Mouse (Mus musculus) duodenum, adult 2 months (tissue): ENCODE data around the gene Epgn. TPM values are rescaled to one million over a fixed set of nuclear protein-coding genes. Genes with fewer than 3 reads are reported as not detected.

Experiments
- polyA plus RNA-seq: library from polyadenylated mRNA; depleted of rRNA; stranded (reverse); fragments of >200 nt; gene quantifications from 2 replicates; pipeline ENCODE4 v1.2.3, GENCODE M21; 2012; ENCODE audit warnings: low replicate concordance; rRNA removed

Epgn gene
- not detected in 2 replicates for polyA plus RNA-seq

DNA sequence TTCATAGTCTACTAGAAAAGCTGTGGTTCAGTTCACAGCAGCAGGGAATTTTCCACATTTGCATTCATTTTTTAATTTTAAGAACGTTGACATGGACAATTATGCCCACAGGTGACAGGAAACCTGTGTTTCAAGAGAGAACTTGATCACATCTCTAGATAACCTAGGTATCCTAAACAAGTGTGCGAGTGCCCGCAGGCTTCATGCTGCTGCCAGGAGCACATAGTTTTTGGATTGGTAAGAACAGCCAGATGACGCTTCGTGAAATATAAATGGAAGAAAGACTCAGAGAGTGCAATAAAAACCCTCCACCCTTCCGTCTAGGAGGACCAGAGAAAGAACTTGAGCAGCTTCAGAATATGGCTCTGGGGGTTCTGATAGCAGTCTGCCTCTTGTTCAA is at the start of gene Epgn:
Gene Epgn, plus strand, starts transcription at position 301 of the 400 bp plus-strand sequence.

DNA sequence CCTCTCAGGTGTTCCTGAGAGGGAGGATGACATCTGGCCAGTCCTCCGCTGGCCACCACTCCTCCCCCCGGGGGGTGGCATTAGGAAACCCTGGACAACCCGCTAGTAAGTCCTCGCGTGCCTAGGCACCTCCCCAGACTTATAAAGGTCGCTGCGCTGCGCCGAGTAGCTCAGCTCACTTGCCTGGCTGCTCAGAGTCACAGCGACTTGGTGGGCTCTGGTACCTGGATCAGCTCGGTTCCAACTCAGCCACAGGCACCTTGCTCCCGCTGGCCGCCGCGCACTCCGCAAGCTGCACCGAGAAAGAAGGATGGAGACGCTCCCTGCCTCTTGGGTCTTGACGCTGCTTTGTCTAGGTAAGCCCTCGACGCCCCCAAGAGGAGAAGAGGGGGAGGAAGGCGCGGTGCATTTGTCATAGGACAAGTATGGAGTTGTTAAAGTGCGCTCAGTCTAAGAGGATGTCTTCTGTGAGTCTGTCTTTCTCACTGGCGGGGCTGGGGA is 47.2 kb downstream of the Epgn start, which contains the start of gene Ereg:
Gene Ereg, plus strand, starts transcription at position 173 of the 501 bp plus-strand sequence.

Other genes starting within 250 kb of the Epgn start
- gene Cxcl3, start 241.4 kb upstream of the Epgn start, polyA plus RNA-seq, result 0.09 and 0.56 TPM in 2 replicates
- not detected in 2 replicates for gene Cxcl15, start 232.9 kb upstream of the Epgn start, polyA plus RNA-seq
- 0.92 and 2.2 TPM in 2 replicates for gene Cxcl1, start 136.2 kb upstream of the Epgn start, polyA plus RNA-seq
- gene Cxcl2, start 123.6 kb upstream of the Epgn start, polyA plus RNA-seq, result 0.04 and 2.0 TPM in 2 replicates
- gene Mthfd2l, start 96.3 kb upstream of the Epgn start, polyA plus RNA-seq, result 28.6 and 61.9 TPM in 2 replicates
- 0.65 and 0.77 TPM in 2 replicates for gene Ereg, start 47.2 kb downstream of the Epgn start, polyA plus RNA-seq
- gene Areg, start 112.1 kb downstream of the Epgn start, polyA plus RNA-seq, result 44.6 and 76.7 TPM in 2 replicates